Mouse (Mus musculus) ES-Bruce4 (cell line): ENCODE results near the gene Tbcd. TPM values are rescaled to one million over a fixed set of nuclear protein-coding genes. Genes with fewer than 3 reads are reported as not detected.

Experiments used
- H3K27ac ChIP-seq: 2 replicates; pipeline ENCODE4 v1.5.1; 2012; ENCODE audit warnings: low read length, inconsistent platforms; ENCODE audit not compliant: insufficient read depth
- H3K27me3 ChIP-seq: 2 replicates; pipeline ENCODE4 v1.6.1; 2012; ENCODE audit warnings: mild to moderate bottlenecking, low read length, inconsistent platforms; ENCODE audit not compliant: control insufficient read depth, poor library complexity, insufficient read depth, severe bottlenecking
- H3K36me3 ChIP-seq: 2 replicates; pipeline ENCODE4 v1.6.1; 2012; ENCODE audit warnings: inconsistent platforms, mild to moderate bottlenecking, low read length, moderate library complexity; ENCODE audit not compliant: control insufficient read depth, poor library complexity, insufficient read depth, severe bottlenecking
- H3K4me1 ChIP-seq: one replicate; pipeline ENCODE4 v1.8.1; 2011; ENCODE audit warnings: low read length; ENCODE audit not compliant: control insufficient read depth, insufficient read depth
- H3K4me3 ChIP-seq: 2 replicates; pipeline ENCODE4 v1.5.1; 2011; ENCODE audit warnings: low read depth, mild to moderate bottlenecking, low read length
- H3K9ac ChIP-seq: 2 replicates; pipeline ENCODE4 v1.6.1; 2012; ENCODE audit warnings: low read depth, mild to moderate bottlenecking, inconsistent platforms; ENCODE audit not compliant: poor library complexity, severe bottlenecking
- H3K9me3 ChIP-seq: replicated peaks from 2 replicates; pipeline ENCODE4 v1.6.1; 2012; ENCODE audit warnings: mild to moderate bottlenecking, low read length, inconsistent platforms; ENCODE audit not compliant: control insufficient read depth, poor library complexity, insufficient read depth, severe bottlenecking
- CTCF ChIP-seq: IDR thresholded peaks from one replicate; pipeline ENCODE4 v1.8.1; 2011; ENCODE audit warnings: low read depth, low read length
- EP300 ChIP-seq: IDR thresholded peaks from 2 replicates; pipeline ENCODE4 v1.6.1; 2011; ENCODE audit warnings: low read depth, low read length; ENCODE audit not compliant: insufficient read depth
- POLR2A ChIP-seq: IDR thresholded peaks from one replicate; pipeline ENCODE4 v1.8.1; 2011; ENCODE audit warnings: low read length; ENCODE audit not compliant: insufficient read depth
- polyA plus RNA-seq: library from polyadenylated mRNA; stranded (reverse); fragments of >200 nt; gene quantifications from 2 replicates; pipeline ENCODE4 v1.2.4, GENCODE M21; 2011; ENCODE audit warnings: low read depth; ENCODE audit not compliant: missing spikeins, insufficient read depth, insufficient read length

Tbcd gene
- polyA plus RNA-seq, 1 experiment: 49.7 TPM

DNA sequence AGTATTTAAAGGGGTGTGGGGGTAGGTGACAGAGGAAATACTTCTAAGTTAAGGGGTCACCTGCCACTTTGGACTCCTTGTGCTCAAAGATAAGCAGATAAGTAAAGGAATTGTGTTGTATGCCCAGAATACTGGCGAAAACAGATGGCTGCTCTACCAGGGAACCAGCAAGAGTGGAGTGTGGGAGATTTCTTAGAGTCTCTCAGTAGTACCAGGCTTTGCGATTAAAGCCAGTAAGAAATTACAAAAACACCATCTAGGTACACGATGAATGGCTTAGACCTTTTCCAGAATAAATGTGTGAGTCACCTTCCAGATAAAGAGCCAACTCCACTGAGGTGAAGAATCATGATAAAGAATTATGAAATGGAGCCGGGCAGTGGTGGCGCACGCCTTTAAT lies 193.6 kb downstream of the Tbcd start:
- Histone ChIP-seq H3K4me1 (peaks cover 3% of the 10 kb centered on the region), H3K27ac (no peak overlapping the region), H3K27me3 (no peaks in the 10 kb centered on the region), H3K9me3 (no peaks in the 10 kb centered on the region), H3K36me3 (peaks cover 8% of the 10 kb centered on the region), H3K4me3 (no peak overlapping the region), H3K9ac (no peak overlapping the region)
- TF ChIP-seq EP300 (no peak), POLR2A (no peak), CTCF (no peak)

GRCm38 (mm10) chr11:121647321-121647720 lies 195.6 kb downstream of the Tbcd start:
- Histone ChIP-seq H3K27ac (no peak overlapping the region), H3K4me3 (no peak overlapping the region), H3K9me3 (no peaks in the 10 kb centered on the region), H3K4me1 (peaks cover 2% of the 10 kb centered on the region), H3K36me3 (peaks cover 4% of the 10 kb centered on the region; the same call in 1 of the 2 replicates), H3K27me3 (no peaks in the 10 kb centered on the region), H3K9ac (no peak overlapping the region)
- TF ChIP-seq EP300 (no peak), POLR2A (no peak), CTCF (no peak)

DNA sequence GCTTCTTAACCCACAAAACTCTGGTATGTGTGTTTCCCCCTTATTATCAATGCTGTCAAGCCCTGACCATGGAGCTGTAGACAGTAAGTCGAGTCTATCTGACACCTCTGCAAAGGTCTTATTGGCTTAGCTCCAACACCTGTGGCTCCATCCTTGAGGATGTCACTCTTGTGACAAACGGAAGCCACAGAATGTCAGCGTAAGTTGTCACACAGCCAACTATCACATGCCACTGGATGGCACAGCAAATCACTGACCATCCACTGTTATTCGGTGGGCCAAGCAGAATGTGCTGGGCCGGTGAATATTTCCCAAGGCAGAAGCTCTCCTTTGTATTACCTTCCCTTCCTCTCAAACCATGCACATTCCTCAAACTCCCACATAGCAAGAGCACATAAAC lies 196.4 kb downstream of the Tbcd start:
- Histone ChIP-seq H3K9me3 (no peaks in the 10 kb centered on the region), H3K27ac (no peak overlapping the region), H3K9ac (no peak overlapping the region), H3K27me3 (no peaks in the 10 kb centered on the region), H3K4me3 (no peak overlapping the region), H3K36me3 (peaks cover 4% of the 10 kb centered on the region; the same call in 1 of the 2 replicates), H3K4me1 (peaks cover 2% of the 10 kb centered on the region)
- TF ChIP-seq POLR2A (no peak), EP300 (no peak), CTCF (no peak)

DNA sequence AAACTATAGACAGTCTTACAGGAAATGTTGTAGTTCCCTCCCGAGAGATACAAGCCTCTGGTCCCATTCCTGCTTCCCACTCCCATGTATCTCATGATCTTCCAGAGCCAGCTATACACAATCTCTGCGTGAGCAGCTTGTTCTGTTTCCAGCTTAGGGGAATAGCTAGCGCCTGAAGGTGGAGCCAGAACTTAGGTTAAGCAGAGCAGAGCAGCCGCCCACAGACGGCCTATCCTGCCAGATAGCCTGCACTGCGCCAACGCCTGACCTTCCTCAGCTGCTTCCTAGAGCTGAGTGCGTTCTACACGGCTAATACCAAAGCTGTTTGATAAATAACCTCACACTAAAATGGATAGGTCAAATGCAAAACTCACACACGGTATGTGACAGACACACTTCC lies 198.2 kb downstream of the Tbcd start:
- H3K9ac ChIP-seq: no peak overlapping the region
- no peak overlapping the region for H3K4me3 ChIP-seq
- no peak overlapping the region for H3K27ac ChIP-seq
- H3K36me3 ChIP-seq: peaks cover 5% of the 10 kb centered on the region; the same call in 1 of the 2 replicates
- H3K4me1 ChIP-seq: peaks cover 2% of the 10 kb centered on the region
- no peaks in the 10 kb centered on the region for H3K9me3 ChIP-seq
- no peak for TF ChIP-seq CTCF
- TF ChIP-seq EP300: no peak
- TF ChIP-seq POLR2A: no peak
- H3K27me3 ChIP-seq: no peaks in the 10 kb centered on the region

DNA sequence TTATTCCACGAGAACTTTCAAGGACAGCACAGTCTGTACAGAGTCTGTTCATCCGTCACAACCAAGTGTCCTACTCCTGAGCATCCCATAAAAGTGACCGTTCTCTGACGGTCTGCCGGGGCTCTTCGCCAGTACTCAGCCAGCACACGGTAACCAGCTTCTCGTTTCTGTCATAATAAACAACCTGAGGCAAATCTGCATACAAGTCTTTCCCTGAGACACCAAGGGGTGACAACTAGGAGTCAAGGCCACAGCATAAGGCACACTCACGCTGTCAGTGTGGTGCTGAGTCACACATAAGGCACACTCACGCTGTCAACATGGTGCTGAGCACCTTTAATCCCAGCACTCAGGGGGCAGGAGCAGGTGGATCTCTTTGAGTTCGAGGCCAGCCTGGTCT lies 198.9 kb downstream of the Tbcd start:
- Histone ChIP-seq H3K9me3 (no peaks in the 10 kb centered on the region), H3K4me1 (peaks cover 2% of the 10 kb centered on the region), H3K27ac (no peak overlapping the region), H3K4me3 (no peak overlapping the region), H3K27me3 (no peaks in the 10 kb centered on the region), H3K9ac (no peak overlapping the region), H3K36me3 (peaks cover 5% of the 10 kb centered on the region; the same call in 1 of the 2 replicates)
- TF ChIP-seq POLR2A (no peak), CTCF (no peak), EP300 (no peak)

DNA sequence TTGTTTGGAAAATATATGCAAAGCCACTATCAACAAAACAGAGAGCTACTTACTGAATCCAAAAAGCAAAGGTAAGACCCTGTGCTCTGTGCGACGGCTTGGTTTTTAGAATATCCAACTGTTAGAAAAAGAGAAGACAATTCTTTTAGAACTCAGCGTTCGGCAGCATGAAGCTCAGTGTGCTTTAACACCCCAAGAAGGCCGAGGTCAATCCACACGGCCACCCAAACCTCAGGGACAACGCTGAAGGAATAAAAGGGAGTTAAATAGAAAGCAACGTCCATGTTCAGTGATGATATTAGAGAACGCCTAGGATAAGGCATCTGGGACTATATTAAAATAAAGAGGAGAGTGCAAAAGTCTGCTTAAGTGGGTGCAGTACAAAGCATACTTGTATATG lies 199.8 kb downstream of the Tbcd start:
- peaks cover 5% of the 10 kb centered on the region for H3K36me3 ChIP-seq
- TF ChIP-seq EP300 (no peak), POLR2A (no peak), CTCF (no peak)
- peaks cover 2% of the 10 kb centered on the region for H3K4me1 ChIP-seq
- no peak overlapping the region for H3K4me3 ChIP-seq
- no peaks in the 10 kb centered on the region for H3K27me3 ChIP-seq
- H3K9me3 ChIP-seq: no peaks in the 10 kb centered on the region
- H3K9ac ChIP-seq: no peak overlapping the region
- H3K27ac ChIP-seq: no peak overlapping the region
